Mouse (Mus musculus) lung, postnatal 0 days (tissue): ENCODE results near the gene Cdkl1.

ENCODE experiments used
- CTCF ChIP-seq: IDR thresholded peaks from 2 replicates; pipeline ENCODE4 v1.5.1; 2016; ENCODE audit warnings: antibody characterized with exemption, mild to moderate bottlenecking
- EP300 ChIP-seq: IDR thresholded peaks from 2 replicates; pipeline ENCODE4 v1.6.1; 2016; ENCODE audit warnings: antibody characterized with exemption, mild to moderate bottlenecking, control low read depth

DNA sequence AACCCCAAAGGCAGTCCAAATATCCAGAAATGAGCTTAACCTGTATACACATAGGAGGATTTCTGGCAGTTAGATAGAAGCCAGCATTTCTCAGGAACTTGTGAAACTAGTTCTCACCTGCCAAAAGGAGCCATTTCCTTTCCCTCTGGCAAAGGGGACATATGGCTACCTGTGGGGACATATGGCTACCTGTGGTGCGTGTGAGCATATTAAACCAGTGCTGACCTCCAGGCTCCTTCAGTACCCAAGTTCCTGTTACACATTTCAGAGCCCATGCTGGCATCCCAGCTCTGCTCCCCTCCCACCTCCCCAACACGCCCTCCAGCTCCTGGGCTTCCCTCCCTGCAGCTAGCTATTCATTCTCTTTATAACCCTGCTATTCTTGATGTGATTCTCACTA, 22.5 kb upstream of the Cdkl1 start:
- TF ChIP-seq CTCF, result no peak
- no peak for TF ChIP-seq EP300
